Mouse (Mus musculus): ENCODE measurements at regions not wholly inside any gene's neighbourhood (a gene's known extent, or its start where the extent isn't known, plus 50 kb on each side); places are given as distances from the start of the nearest gene placed in this dataset.

GRCm38 (mm10) chr19:15481605-15482004 lies 465.5 kb downstream of the Psat1 start:
- TF ChIP-seq CTCF (IDR thresholded peaks at IDR 0.05; ENCODE audit: extremely low read depth, insufficient read length, insufficient replicate concordance, low read depth, low read length) = no peak
- no peak for TF ChIP-seq POLR2A (IDR thresholded peaks at IDR 0.05; ENCODE audit: low read depth, low read length)
